Mouse (Mus musculus) left cerebral cortex, adult 18-20 months (tissue): ENCODE results near the gene Xkrx. TPM values are rescaled to one million over a fixed set of nuclear protein-coding genes. Genes with fewer than 3 reads are reported as not detected.
A peak's percentile ranks its signal among the peaks of the same experiment; 100 is the strongest.
"Not testable (repeated sequence)": the region's sequence is repeated elsewhere in the genome, so short reads cannot be mapped to it uniquely, and the experiment has no call there.

ENCODE experiments used
- DNase-seq, 2 experiments: peaks; one replicate each; pipeline ENCODE4 v3.0.0; 2021 to 2022; ENCODE audit warnings: low spot score in 2 of 2, mixed read lengths in 1 of 2
- long read RNA-seq, 2 experiments: library from polyadenylated mRNA; stranded (forward); transcript quantifications; one replicate each; pipeline ENCODE4 v2.0.0; 2021
- total RNA-seq, 2 experiments: library from RNA; stranded (reverse); gene quantifications; 2 replicates each; pipeline ENCODE4 v1.2.3; 2021

The Xkrx gene
- 1 to 10 TPM; 1.3 to 1.8 TPM for total RNA-seq
- long read RNA-seq, experiment 1, result 0 reads
- long read RNA-seq, experiment 2, result 0 reads

DNA sequence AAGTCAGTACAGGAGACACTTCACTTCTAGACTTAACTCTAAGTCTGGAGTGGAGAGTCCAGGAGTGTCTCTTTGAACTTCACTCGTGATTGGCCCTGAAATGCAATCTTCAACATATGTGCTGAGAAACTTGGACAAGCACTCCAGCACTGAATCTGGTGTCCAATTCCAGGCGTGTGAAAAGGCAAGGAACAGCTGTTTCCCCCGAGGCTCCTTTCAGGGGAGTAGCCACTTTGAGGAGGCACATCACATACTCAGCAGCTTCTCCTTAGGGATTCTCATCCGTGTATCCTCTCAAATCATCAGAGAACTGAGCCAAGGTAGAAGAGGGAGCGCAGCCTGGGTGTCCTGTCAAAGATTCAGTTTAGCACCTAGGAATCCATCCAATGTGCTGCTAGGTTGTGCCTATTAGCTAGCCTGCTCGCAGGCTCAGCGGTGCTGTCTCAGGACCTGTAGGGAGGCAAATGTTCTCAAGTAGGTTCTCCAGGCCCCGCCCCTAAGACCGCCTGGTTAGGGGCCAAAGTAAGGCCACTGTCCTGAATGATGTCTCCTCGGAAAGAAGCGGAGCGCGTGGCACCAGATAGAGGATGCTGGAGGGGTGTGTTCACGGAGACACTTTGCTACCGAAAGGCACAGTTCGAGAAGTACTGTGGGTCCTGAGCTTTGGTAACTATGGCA is at the start of gene Xkrx:
Xkrx (minus strand) TSS at position 34 of the 678 bp plus-strand sequence.
- no peak for DNase-seq

DNA sequence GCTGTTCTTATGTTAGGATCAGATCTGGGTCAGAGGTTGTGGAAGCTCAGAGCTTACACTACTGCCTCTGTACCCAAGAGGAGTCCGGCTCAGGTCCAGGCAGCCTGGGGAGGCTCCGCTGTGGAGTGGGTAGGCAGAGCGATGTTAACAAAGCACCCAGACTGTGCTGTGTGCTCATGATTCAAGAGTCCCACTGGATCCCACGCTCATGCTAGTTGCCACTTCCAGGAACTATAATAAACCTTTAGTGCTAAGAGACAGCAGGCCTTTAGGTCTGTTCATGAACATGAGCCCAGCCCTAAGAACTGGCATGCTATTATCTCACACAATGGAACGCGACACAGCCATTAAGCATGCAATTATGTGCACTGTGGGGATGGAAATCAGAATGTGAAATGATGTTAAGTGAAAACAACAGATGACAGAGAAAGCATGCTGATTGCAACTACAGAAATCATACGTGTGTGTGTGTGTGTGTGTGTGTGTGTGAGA is 49.3 kb upstream of the Xkrx start:
- peak; percentile 6 to 27 for DNase-seq

- DNase-seq, result no peak
Measured at GRCm38 (mm10) chrX:134208491-134208890, 46.6 kb upstream of the Xkrx start.

- DNase-seq, result not testable (repeated sequence)
Measured at GRCm38 (mm10) chrX:134187201-134187600, 25.3 kb upstream of the Xkrx start, which contains the start of gene Arl13a. Gene Arl13a (plus strand): TSS chrX:134187501.

DNA sequence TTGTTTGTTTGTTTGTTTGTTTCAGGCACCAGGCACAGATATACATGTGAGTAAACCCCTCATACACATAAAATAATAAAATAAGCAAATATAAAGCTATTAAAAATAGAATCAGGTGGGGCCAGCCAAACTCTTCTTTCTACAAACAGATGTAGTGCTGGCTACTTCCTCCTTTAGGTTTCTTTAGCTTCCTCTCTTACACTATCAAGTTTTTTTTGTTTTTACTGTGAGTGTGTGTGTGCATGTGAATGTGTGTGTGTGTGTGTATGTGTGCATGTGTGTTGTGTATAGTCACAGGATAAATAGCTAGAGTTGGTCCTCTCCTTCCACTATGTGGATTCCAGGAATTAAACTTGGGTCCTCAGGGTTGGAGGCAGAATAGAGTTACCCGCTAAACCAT is 12.8 kb upstream of the Xkrx start:
- no peak for DNase-seq

- no peak for DNase-seq
Measured at GRCm38 (mm10) chrX:134170584-134170983, 8.7 kb upstream of the Xkrx start.

GRCm38 (mm10) chrX:134163484-134163883 is 1.6 kb upstream of the Xkrx start:
- DNase-seq, result no peak

GRCm38 (mm10) chrX:134162826-134163225 is 950 bp upstream of the Xkrx start:
- DNase-seq, result peak in 1 of 2 experiments; percentile 11

GRCm38 (mm10) chrX:134160442-134160841 is 1.4 kb downstream of the Xkrx start:
- no peak for DNase-seq

GRCm38 (mm10) chrX:134158151-134158550 is 3.7 kb downstream of the Xkrx start:
- DNase-seq, result no peak

GRCm38 (mm10) chrX:134141986-134142385 is 19.9 kb downstream of the Xkrx start:
- no peak for DNase-seq

DNA sequence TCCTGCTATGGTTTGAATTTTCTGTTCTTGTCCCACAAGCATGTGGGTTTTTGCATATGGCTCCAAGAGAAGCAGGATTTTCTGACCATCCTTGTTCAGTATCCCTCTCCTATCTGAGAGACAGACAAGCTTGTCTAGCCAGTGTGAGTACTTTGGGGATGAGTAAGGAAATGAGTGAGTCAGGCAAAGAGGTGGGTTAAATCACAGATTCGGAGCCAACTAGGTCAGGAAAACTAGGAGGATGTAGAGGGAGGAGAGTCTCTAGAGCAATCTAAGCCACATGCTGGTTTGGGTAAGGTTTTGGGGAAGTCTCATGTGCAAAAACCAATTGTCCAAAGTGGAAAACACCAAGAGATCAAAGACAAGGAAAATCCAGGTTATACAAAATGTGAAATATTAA is 20.3 kb downstream of the Xkrx start:
- no peak for DNase-seq

DNA sequence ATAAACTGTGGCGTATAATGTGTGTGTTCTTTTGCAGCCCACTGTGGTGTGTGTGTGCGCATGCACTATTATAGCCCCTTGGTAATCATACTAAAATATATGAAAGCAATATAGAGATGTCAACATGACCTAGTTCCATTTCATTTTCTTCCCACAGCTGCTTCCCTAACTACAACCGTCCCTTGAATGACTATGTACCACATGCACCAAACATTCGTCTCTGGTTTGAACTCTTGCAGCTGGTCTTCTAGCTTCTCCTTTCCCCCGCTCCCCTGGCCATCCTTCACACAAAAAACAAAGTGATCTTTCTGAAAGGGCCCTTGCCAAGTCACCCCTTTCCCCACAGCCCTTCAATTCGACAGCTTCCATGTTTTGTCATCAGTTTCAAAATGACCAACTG is 21.9 kb downstream of the Xkrx start:
- DNase-seq, result no peak

DNA sequence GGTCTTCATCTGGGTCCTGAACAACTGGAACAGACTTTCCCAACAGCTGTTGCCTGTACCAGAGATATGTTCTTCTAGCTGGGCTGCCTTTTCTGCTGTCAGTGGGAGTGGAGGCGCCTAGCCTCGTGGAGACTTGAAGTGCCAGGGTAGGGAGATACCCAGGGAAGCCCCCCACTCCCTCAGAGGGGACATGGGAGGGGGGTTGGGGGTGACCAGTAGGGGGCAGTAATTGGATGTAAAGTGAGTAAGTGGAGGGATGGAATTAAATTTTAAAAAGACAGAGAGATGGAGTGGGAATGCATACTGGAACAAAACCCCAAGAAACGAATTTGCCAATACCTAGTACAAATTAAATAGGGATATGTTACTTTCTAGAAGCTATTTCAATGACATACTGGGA is 28.1 kb downstream of the Xkrx start:
- DNase-seq, result no peak

GRCm38 (mm10) chrX:134132295-134132694 is 29.6 kb downstream of the Xkrx start:
- peak; percentile 6 to 11 for DNase-seq

DNA sequence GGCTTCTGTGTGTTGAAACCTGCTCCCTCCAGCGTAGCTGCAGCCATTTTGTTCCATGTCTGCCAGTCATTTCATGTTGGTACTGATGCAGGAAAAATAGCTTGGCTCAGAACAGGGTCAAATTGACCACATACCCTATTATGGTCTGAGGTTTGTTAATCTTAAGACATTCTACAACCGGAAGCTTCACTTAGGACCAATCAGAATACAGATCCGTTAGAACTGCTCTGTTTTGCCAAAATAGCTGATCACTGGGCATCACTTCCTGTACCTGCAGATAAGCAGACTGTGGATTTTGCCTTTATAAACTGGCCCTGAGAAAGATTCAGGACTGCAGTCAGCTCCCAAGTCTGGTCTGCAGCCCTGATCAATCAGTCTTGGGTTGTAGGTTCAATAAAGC is 33.3 kb downstream of the Xkrx start:
- no peak for DNase-seq

- DNase-seq, result no peak
Measured at GRCm38 (mm10) chrX:134116417-134116816, 45.5 kb downstream of the Xkrx start.

- no peak for DNase-seq
Measured at GRCm38 (mm10) chrX:134111767-134112166, 50.1 kb downstream of the Xkrx start.

DNA sequence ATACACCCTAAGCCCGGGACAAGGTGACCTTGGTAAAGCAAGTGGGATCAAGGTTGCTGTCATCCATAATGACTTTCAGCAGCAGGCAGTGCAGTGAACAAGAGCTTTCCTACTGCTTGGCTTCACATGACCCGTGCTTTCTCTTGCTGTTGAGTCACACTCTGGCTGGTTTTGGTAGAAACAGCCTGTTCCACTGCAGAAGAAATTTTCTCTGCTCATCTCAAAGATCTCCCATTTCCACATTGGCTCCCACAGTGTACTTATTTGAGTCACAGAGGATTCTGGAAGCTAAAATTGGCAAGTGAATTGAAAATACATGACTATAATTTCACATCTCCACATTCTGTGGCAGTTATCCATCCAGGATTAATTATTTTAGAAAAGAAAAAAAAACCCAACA is 59.2 kb downstream of the Xkrx start:
- DNase-seq, result peak in 1 of 2 experiments; percentile 5
